Mouse (Mus musculus) erythroblast, embryonic 14.5 days (primary cell): Measurements from ENCODE around the gene Dkk3.

ENCODE experiments used
- GATA1 ChIP-seq: IDR thresholded peaks from 2 replicates; pipeline ENCODE4 v1.6.1; 2012; ENCODE audit warnings: low read length, inconsistent platforms, mixed read lengths
- TAL1 ChIP-seq: IDR thresholded peaks from 3 replicates; pipeline ENCODE4 v1.6.1; 2012; ENCODE audit warnings: low read length, inconsistent platforms, mixed read lengths

DNA sequence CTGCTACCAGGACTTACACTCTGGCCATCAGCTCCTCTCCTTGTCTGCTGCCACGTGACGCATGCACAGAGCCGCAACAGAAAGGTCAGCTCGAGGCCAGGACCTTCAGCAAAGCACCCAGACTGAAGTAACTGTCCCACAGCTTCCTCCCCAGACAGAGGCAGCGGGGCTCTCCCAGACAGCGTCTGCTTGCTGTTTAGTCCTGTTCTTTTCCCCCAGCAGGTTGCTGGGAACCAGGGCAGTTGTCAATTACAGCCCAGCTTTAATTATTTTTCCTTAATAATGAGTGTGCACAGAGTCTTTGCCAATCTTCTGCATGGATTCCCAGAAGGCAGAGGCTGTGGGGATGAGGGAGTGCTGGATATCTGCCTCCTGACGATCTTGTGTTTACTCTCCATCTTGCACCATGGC, 15.8 kb downstream of the Dkk3 start:
- TF ChIP-seq GATA1 (no peak), TAL1 (no peak)
